Mouse (Mus musculus) kidney, adult 2 months (tissue): ENCODE measurements at regions not wholly inside any gene's neighbourhood (a gene's known extent, or its start where the extent isn't known, plus 50 kb on each side); places are given as distances from the start of the nearest gene placed in this dataset.

Experiments
- CTCF ChIP-seq: fragments of 200-500 bp; conservative IDR thresholded peaks from 2 replicates; pipeline ENCODE4 v1.5.1; 2011; ENCODE audit warnings: low read depth, mild to moderate bottlenecking, control low read depth, low read length, moderate library complexity, mixed read lengths; ENCODE audit not compliant: insufficient read depth, insufficient read length
- POLR2A ChIP-seq: fragments of 200-500 bp; IDR thresholded peaks from one replicate; pipeline ENCODE4 v1.6.1; 2011; ENCODE audit warnings: low read depth, low read length, control low read depth

DNA sequence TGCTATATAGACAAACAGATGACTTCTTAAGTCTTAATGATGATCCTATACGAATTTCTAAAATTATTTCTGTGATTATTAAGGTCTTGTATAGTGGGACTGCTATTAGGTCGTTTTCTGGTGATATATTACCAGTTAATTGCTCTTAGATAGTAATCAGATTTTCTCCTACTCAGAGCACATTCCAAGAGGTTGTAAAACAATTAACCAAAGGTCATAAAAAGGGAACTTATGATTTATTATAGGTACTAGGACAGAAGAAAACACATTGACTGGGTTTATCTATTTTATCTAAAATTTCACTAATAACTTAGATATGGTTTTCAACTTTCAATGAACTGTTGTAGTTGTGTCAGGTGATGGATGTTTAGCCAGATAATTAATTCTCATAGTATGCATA lies 1536.6 kb upstream of the Sel1l start:
- TF ChIP-seq CTCF (no peak), POLR2A (no peak)
